Mouse (Mus musculus) forebrain, postnatal 0 days (tissue): ENCODE measurements around the gene Krt222. TPM values are rescaled to one million over a fixed set of nuclear protein-coding genes. Genes with fewer than 3 reads are reported as not detected.

ENCODE experiments used
- ATAC-seq: fragments of 200-750 bp; cut with Nextera tagmentation; 2 replicates; pipeline ENCODE4 v1.8.0; 2017; ENCODE audit warnings: mild to moderate bottlenecking, moderate library complexity
- DNase-seq: peaks from one replicate; pipeline ENCODE4 v3.0.0-alpha.2; 2015
- H3K27ac ChIP-seq: fragments of 300-500 bp; sonication (generic); 2 replicates; pipeline ENCODE4 v1.5.1; 2014; ENCODE audit warnings: low read depth, mild to moderate bottlenecking, antibody characterized with exemption, low read length, moderate library complexity, mixed read lengths
- H3K27me3 ChIP-seq: fragments of 300-500 bp; sonication (generic); 2 replicates; pipeline ENCODE4 v1.6.1; 2014; ENCODE audit warnings: mild to moderate bottlenecking, low read length, mixed read lengths; ENCODE audit not compliant: insufficient read depth
- H3K36me3 ChIP-seq: fragments of 300-500 bp; sonication (generic); 2 replicates; pipeline ENCODE4 v1.6.1; 2014; ENCODE audit warnings: mild to moderate bottlenecking, moderate library complexity; ENCODE audit not compliant: insufficient read depth
- H3K4me1 ChIP-seq: fragments of 300-500 bp; sonication (generic); 2 replicates; pipeline ENCODE4 v1.6.1; 2014; ENCODE audit warnings: antibody characterized with exemption; ENCODE audit not compliant: insufficient read depth
- H3K4me2 ChIP-seq: fragments of 300-500 bp; sonication (generic); 2 replicates; pipeline ENCODE4 v1.6.1; 2014; ENCODE audit warnings: low read depth, mild to moderate bottlenecking, moderate library complexity
- H3K4me3 ChIP-seq: fragments of 300-500 bp; sonication (generic); 2 replicates; pipeline ENCODE4 v1.5.1; 2014; ENCODE audit warnings: low read depth, low read length, mixed read lengths
- H3K9ac ChIP-seq: fragments of 300-500 bp; sonication (generic); 2 replicates; pipeline ENCODE4 v1.6.1; 2014; ENCODE audit warnings: mild to moderate bottlenecking
- H3K9me3 ChIP-seq: fragments of 300-500 bp; sonication (generic); 2 replicates; pipeline ENCODE4 v1.6.1; 2016; ENCODE audit warnings: low read length
- CTCF ChIP-seq: sonication (generic); IDR thresholded peaks from 2 replicates; pipeline ENCODE4 v1.5.1; 2016; ENCODE audit warnings: antibody characterized with exemption, control low read depth, low read depth
- WGBS: fragments of 180-500 bp; shearing (Covaris S2); extraction: QIAGEN DNeasy Blood & Tissue Kit; methylation state at CpG from one replicate; pipeline ENCODE4 v1.1.7; 2014; 5-methylcytosine and 5-hydroxymethylcytosine counted together
- polyA plus RNA-seq: library from polyadenylated mRNA; unstranded; fragments of >200 nt; fragmentation: Nextera tagmentation; extraction: Ambion mirVana; gene quantifications from 2 replicates; pipeline ENCODE4 v1.2.1, GENCODE M21; 2015
- total RNA-seq: library from RNA; depleted of rRNA; stranded (reverse); fragments of >200 nt; gene quantifications from 2 replicates; pipeline ENCODE4 v1.2.3, GENCODE M21; 2014

Krt222 gene
- total and polyA plus RNA-seq, 2 experiments from 2014 or later, result 6.5 to 8.7 TPM

DNA sequence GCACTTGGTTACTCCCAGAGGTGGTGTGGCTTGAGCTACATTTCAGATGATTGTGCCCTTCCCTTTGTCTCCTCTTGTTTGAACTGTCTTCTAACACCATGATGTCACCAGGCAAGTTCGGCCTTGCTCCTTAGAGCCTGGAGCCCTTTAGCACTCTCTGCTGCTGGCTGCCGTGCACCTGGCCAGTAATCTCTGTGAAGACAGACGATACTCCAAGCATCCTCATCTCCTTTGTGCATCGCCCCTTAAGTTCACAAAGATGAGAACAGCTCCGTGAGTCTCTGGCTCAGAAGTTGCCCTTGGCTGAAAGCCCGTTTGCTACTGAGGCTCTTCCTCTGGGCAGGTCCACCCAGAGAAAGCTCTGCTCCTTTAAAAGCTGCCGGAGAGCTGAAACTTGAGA, 32.9 kb upstream of the Krt222 start:
- H3K36me3 ChIP-seq, result no peaks in the 10 kb centered on the region
- ATAC-seq, result no peak
- no peak for TF ChIP-seq CTCF
- no peaks in the 10 kb centered on the region for H3K27me3 ChIP-seq
- no peak for DNase-seq
- no peak overlapping the region for H3K4me3 ChIP-seq
- H3K9me3 ChIP-seq, result no peaks in the 10 kb centered on the region
- H3K4me1 ChIP-seq, result no peaks in the 10 kb centered on the region
- H3K9ac ChIP-seq, result no peak overlapping the region
- H3K27ac ChIP-seq, result no peak overlapping the region
- WGBS, result 54% methylated on average over 7 of the region's 7 CpGs
- H3K4me2 ChIP-seq, result no peak overlapping the region

DNA sequence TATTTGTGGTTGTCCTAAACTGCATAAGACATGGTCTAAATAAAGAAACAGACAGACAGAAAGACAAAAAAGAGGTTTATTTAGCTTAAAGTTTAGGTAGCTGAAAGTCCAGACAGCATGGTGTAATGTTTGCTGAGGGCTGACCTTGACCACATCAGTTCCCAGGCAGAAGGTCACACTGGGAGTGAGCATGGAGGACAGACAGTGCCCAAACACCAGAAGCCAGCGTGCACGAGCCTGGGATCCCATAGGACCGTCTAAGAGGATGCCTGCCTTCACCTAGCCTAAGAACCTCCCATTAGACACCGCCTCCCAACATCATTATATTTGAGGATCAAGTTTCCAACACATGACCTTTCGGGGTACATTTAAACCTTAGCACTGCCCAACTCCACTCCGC, 31.7 kb upstream of the Krt222 start:
- Histone ChIP-seq H3K9ac (no peak overlapping the region), H3K36me3 (no peaks in the 10 kb centered on the region), H3K27ac (no peak overlapping the region), H3K9me3 (no peaks in the 10 kb centered on the region), H3K4me1 (no peaks in the 10 kb centered on the region), H3K4me2 (no peak overlapping the region), H3K27me3 (no peaks in the 10 kb centered on the region), H3K4me3 (no peak overlapping the region)
- DNase-seq, result no peak
- no peak for ATAC-seq
- TF ChIP-seq CTCF, result no peak
- 85% methylated on average over 6 of the region's 6 CpGs for WGBS

DNA sequence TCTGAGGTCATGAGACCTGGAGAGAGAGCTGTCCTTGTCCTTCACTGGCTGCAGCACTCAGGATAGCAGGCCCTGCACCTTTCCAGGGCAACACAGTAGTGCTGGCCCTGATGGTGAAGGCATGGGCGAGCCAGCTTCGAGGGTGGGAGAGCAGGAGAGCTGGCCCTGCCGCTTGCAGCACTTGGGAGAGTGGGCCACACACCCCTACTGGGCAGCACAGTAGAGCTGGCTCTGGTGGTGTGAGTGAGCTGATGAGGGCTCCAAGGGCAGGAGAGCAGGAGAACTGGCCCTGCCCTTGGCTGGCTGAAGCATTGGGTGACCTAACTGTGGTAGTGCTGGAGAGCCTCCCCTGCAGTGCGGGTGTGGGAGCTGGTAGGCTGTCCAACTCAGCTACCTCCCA, 28.8 kb upstream of the Krt222 start:
- H3K27ac ChIP-seq, result no peak overlapping the region
- no peak overlapping the region for H3K4me2 ChIP-seq
- H3K36me3 ChIP-seq, result no peaks in the 10 kb centered on the region
- no peaks in the 10 kb centered on the region for H3K27me3 ChIP-seq
- ATAC-seq (no peak), DNase-seq (no peak)
- H3K4me3 ChIP-seq, result no peak overlapping the region
- no peak for TF ChIP-seq CTCF
- no peak overlapping the region for H3K9ac ChIP-seq
- H3K9me3 ChIP-seq, result no peaks in the 10 kb centered on the region
- 85% methylated on average over 4 of the region's 4 CpGs for WGBS
- H3K4me1 ChIP-seq, result no peaks in the 10 kb centered on the region

DNA sequence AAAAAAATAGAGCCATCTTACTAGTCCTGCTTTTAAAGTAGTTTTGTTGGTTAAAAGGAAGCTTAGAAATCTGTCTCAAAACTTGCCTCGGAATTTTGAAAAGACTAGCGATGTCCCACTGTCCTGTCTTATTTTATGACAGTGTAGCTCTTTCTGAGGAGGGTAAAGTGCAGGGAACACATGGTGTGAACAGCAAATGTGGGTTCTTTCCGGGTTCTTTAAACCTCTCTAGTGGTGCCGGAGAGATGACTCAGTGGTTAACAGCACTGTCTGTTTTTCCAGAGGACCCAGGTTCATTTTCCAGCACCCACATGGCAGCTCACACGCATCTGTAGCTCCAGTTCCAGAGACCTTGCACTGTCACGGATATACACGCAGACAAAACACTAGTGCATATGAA, 25.3 kb upstream of the Krt222 start:
- H3K4me1 ChIP-seq, result no peaks in the 10 kb centered on the region
- no peaks in the 10 kb centered on the region for H3K27me3 ChIP-seq
- H3K9ac ChIP-seq, result no peak overlapping the region
- no peak for TF ChIP-seq CTCF
- no peak overlapping the region for H3K27ac ChIP-seq
- no peak for ATAC-seq
- no peak overlapping the region for H3K4me3 ChIP-seq
- H3K36me3 ChIP-seq, result no peaks in the 10 kb centered on the region
- DNase-seq, result no peak
- WGBS, result 78% methylated on average over 7 of the region's 7 CpGs
- no peaks in the 10 kb centered on the region for H3K9me3 ChIP-seq
- H3K4me2 ChIP-seq, result no peak overlapping the region

DNA sequence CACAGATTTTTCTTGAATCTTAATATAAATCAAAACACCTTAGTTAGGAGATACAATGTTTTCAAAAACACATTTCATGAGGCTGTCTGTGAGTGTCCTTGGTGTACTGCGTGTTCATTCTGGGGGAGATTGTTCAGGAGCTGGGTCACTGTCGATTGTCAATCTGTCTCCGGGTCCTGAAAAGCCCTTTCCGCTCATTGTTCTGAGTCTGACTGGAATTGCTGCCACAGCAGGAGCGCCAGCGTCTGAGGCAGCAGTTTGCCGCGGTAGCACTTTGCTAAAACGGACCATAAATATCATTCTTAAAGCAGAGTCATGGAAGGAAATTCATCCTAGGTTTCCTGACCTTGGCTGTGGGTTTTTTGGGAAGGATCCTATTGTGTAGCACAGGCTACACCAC, 21.9 kb upstream of the Krt222 start:
- no peak overlapping the region for H3K27ac ChIP-seq
- ATAC-seq, result no peak
- no peaks in the 10 kb centered on the region for H3K27me3 ChIP-seq
- H3K36me3 ChIP-seq, result no peaks in the 10 kb centered on the region
- no peaks in the 10 kb centered on the region for H3K4me1 ChIP-seq
- TF ChIP-seq CTCF, result no peak
- DNase-seq, result no peak
- no peaks in the 10 kb centered on the region for H3K9me3 ChIP-seq
- WGBS, result 21% methylated on average over 9 of the region's 9 CpGs
- H3K4me3 ChIP-seq, result no peak overlapping the region
- no peak overlapping the region for H3K4me2 ChIP-seq
- H3K9ac ChIP-seq, result no peak overlapping the region

DNA sequence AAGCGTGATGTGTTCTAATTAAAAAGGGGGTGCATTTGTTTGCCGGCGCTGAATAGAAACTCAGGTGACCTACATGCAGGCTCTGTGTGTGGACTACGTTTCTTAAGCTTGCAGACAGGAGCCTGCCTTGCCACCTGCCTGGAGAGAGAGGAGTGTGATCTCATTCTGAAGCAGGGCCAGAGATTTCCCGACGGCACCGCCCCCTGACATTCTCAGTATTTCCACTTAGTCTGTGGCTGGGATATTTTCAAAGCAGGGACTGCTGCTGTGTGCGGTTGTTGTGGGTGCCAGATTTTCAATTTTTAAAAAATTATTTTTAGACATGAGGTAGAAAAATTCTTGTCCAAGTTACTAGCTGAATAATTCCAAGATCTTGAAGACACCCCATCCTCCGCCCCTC, 21.3 kb upstream of the Krt222 start:
- no peak for DNase-seq
- Histone ChIP-seq H3K4me3 (no peak overlapping the region), H3K4me1 (no peaks in the 10 kb centered on the region), H3K27me3 (no peaks in the 10 kb centered on the region), H3K36me3 (no peaks in the 10 kb centered on the region), H3K27ac (no peak overlapping the region), H3K4me2 (no peak overlapping the region), H3K9ac (no peak overlapping the region), H3K9me3 (no peaks in the 10 kb centered on the region)
- no peak for TF ChIP-seq CTCF
- 59% methylated on average over 9 of the region's 9 CpGs for WGBS
- ATAC-seq, result no peak

DNA sequence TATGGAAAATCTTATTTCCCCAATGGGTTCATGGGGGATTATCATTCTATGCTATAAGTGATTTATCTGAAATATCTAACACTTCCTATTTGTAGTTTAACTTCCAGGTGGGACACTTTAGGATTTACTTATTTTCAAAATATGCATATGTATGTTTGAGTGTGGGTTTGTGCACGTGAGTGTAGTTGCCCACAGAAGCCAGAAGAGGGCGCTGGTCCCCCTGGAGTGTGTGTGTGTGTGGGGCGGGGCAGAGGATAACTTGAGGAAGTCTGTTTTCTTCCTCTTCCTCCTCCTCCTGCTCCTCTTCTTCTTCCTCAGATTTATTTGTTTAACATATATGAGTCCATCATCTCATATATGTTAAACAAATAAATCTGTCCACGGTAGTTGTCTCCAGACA, 12.3 kb upstream of the Krt222 start:
- Histone ChIP-seq H3K9ac (no peak overlapping the region), H3K27ac (no peak overlapping the region), H3K4me2 (no peak overlapping the region), H3K4me3 (no peak overlapping the region), H3K27me3 (no peaks in the 10 kb centered on the region; the same call in 1 of the 2 replicates), H3K9me3 (no peaks in the 10 kb centered on the region), H3K36me3 (no peaks in the 10 kb centered on the region), H3K4me1 (no peaks in the 10 kb centered on the region)
- no peak for DNase-seq
- no peak for TF ChIP-seq CTCF
- ATAC-seq, result no peak
- WGBS, result 73% methylated on average over 4 of the region's 4 CpGs

DNA sequence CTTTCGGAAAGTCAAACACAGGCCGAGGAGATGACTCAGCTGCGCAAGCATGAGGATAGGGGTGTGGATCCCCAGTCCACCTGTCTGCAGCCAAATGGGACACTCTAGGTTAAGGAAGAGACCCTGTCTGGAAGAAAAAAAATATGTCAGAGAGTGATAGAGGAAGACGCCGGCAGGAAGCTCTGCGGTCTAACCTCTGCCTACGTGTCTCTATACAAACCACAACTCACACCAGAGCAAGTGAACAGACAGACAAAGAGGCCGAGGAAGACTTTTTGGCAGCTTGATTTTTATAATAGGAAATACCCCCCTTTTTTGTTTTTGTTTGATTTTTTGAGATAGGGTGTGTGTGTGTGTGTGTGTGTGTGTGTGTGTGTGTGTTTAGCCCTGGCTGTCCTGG, 11.4 kb upstream of the Krt222 start:
- no peak for DNase-seq
- no peak for ATAC-seq
- WGBS, result 98% methylated on average over 8 of the region's 8 CpGs

More for the DNA sequence above, 11.4 kb upstream of the Krt222 start:
- no peak overlapping the region for H3K9ac ChIP-seq
- H3K9me3 ChIP-seq, result no peaks in the 10 kb centered on the region
- no peaks in the 10 kb centered on the region for H3K4me1 ChIP-seq
- H3K36me3 ChIP-seq, result no peaks in the 10 kb centered on the region
- no peaks in the 10 kb centered on the region; the same call in 1 of the 2 replicates for H3K27me3 ChIP-seq
- no peak for TF ChIP-seq CTCF
- H3K4me2 ChIP-seq, result no peak overlapping the region
- H3K4me3 ChIP-seq, result no peak overlapping the region
- H3K27ac ChIP-seq, result no peak overlapping the region
